Mouse (Mus musculus): ENCODE measurements around the gene Cd5. TPM values are rescaled to one million over a fixed set of nuclear protein-coding genes. Genes with fewer than 3 reads are reported as not detected.
A peak's percentile ranks its signal among the peaks of the same experiment; 100 is the strongest.

Cd5 gene
- polyA plus RNA-seq, 1 experiment: not detected

DNA sequence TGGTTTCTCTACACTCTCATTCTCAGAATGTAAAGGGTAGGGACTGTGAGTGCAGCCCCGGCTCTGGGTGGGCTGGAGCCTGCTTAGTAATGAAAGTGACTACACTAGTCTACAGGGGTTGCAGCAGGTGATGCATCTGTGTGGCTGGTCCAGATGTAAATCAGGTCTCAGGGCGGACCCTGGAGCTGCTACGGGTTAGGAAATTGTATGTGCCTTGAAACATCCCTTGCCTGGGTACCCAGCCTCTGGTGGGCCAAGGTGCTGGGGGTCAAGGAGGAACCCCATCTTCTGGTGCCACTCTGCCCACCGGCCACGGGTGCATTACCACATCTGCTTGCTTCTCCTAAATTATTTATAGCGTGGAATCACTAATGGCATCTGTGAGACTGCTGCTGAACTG lies 24.6 kb downstream of the Cd5 start:
- no peak overlapping the region for H3K27ac ChIP-seq (ENCODE audit: insufficient read depth, low read length)
- no peak overlapping the region for H3K9ac ChIP-seq (ENCODE audit: low read depth, poor library complexity, severe bottlenecking)
- TF ChIP-seq POLR2A (IDR thresholded peaks at IDR 0.05; ENCODE audit: insufficient read depth, low read length) (no peak), CTCF (IDR thresholded peaks at IDR 0.05; ENCODE audit: low read depth, low read length) (no peak)

DNA sequence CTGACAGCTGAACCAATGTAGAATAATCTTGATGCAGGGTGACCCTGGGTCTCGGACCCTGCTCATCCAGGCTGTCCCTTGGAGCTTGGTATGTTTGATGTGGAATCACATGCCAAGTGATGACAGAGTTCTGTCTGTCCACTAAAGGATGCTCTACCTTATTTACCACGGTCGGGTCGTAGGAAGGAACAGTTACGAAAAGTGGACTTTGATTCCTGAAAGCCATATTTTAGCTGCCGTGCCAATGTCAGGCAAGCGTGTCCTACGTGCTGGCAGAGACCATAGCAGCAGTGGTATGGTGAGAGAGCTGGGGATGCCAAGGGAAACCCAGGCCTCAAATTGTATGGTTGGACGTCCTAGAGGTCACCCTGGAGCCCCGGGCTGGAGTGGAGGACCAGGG lies 25.3 kb downstream of the Cd5 start:
- Histone ChIP-seq H3K4me1 (ENCODE audit: control insufficient read depth, insufficient read depth, low read length) (no peaks in the 10 kb centered on the region), H3K4me3 (ENCODE audit: low read depth, low read length) (no peak overlapping the region), H3K27ac (ENCODE audit: insufficient read depth, low read length) (no peak overlapping the region), H3K27me3 (ENCODE audit: control insufficient read depth, insufficient read depth, low read length, poor library complexity, severe bottlenecking) (no peaks in the 10 kb centered on the region), H3K36me3 (ENCODE audit: control insufficient read depth, insufficient read depth, low read length, poor library complexity, severe bottlenecking) (no peaks in the 10 kb centered on the region; the same call in 1 of the 2 replicates), H3K9ac (ENCODE audit: low read depth, poor library complexity, severe bottlenecking) (no peak overlapping the region), H3K9me3 (replicated peaks; ENCODE audit: control insufficient read depth, insufficient read depth, low read length, poor library complexity, severe bottlenecking) (no peaks in the 10 kb centered on the region)
- TF ChIP-seq EP300 (IDR thresholded peaks at IDR 0.05; ENCODE audit: insufficient read depth, low read depth, low read length): no peak
- no peak for TF ChIP-seq POLR2A (IDR thresholded peaks at IDR 0.05; ENCODE audit: insufficient read depth, low read length)
- no peak for TF ChIP-seq CTCF (IDR thresholded peaks at IDR 0.05; ENCODE audit: low read depth, low read length)

More for the DNA sequence above, 24.6 kb downstream of the Cd5 start:
- Histone ChIP-seq H3K9me3 (replicated peaks; ENCODE audit: control insufficient read depth, insufficient read depth, low read length, poor library complexity, severe bottlenecking) (no peaks in the 10 kb centered on the region), H3K4me1 (ENCODE audit: control insufficient read depth, insufficient read depth, low read length) (no peaks in the 10 kb centered on the region), H3K4me3 (ENCODE audit: low read depth, low read length) (no peak overlapping the region), H3K27me3 (ENCODE audit: control insufficient read depth, insufficient read depth, low read length, poor library complexity, severe bottlenecking) (no peaks in the 10 kb centered on the region), H3K36me3 (ENCODE audit: control insufficient read depth, insufficient read depth, low read length, poor library complexity, severe bottlenecking) (no peaks in the 10 kb centered on the region; the same call in 1 of the 2 replicates)

DNA sequence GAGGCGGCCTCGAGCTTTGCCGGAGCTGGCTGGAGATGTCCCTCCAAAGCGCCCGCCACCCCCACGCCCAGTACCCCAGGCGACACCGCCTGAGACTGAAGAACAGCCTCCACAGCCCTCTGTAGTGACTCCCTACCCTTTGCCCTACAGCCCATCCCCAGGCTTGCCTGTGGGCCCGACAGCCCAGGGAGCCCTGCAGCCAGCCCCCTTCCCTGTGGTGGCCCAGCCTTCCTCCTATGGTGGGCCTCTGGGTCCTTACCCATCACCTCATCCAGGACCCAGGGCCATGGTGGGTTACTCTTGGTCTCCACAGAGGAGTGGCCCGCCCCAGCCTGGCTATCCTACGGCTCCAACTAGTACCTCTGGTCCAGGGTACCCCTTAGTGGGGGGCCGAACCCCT lies 26.2 kb downstream of the Cd5 start:
- Histone ChIP-seq H3K36me3 (ENCODE audit: control insufficient read depth, insufficient read depth, low read length, poor library complexity, severe bottlenecking) (no peaks in the 10 kb centered on the region; the same call in 1 of the 2 replicates), H3K9ac (ENCODE audit: low read depth, poor library complexity, severe bottlenecking) (no peak overlapping the region), H3K4me1 (ENCODE audit: control insufficient read depth, insufficient read depth, low read length) (no peaks in the 10 kb centered on the region), H3K27ac (ENCODE audit: insufficient read depth, low read length) (no peak overlapping the region), H3K4me3 (ENCODE audit: low read depth, low read length) (no peak overlapping the region), H3K9me3 (replicated peaks; ENCODE audit: control insufficient read depth, insufficient read depth, low read length, poor library complexity, severe bottlenecking) (no peaks in the 10 kb centered on the region), H3K27me3 (ENCODE audit: control insufficient read depth, insufficient read depth, low read length, poor library complexity, severe bottlenecking) (no peaks in the 10 kb centered on the region)
- TF ChIP-seq CTCF (IDR thresholded peaks at IDR 0.05; ENCODE audit: low read depth, low read length): no peak
- TF ChIP-seq EP300 (IDR thresholded peaks at IDR 0.05; ENCODE audit: insufficient read depth, low read depth, low read length): no peak
- no peak for TF ChIP-seq POLR2A (IDR thresholded peaks at IDR 0.05; ENCODE audit: insufficient read depth, low read length)

DNA sequence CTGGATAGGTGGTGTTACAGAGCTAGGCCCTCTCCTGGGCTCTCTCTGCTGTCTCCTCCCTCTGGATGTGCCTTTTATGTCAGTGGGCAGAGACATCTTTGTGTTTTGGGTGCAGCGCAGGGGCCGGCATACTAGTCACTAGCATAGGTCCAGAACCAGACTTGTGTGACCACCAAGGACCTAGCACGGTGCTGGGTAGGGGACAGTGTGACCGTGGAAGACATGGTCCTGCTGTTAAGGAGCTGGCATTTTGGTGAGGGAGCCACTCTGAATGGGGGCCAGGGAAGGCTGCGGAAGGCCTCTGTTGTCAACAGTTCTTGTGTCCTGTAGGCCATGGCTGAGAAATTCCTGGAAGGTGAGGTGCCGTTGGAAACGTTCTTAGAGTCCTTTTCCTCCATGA lies 26.6 kb downstream of the Cd5 start:
- Histone ChIP-seq H3K27ac (ENCODE audit: insufficient read depth, low read length) (no peak overlapping the region), H3K4me1 (ENCODE audit: control insufficient read depth, insufficient read depth, low read length) (no peaks in the 10 kb centered on the region), H3K36me3 (ENCODE audit: control insufficient read depth, insufficient read depth, low read length, poor library complexity, severe bottlenecking) (no peaks in the 10 kb centered on the region; the same call in 1 of the 2 replicates), H3K9me3 (replicated peaks; ENCODE audit: control insufficient read depth, insufficient read depth, low read length, poor library complexity, severe bottlenecking) (no peaks in the 10 kb centered on the region), H3K4me3 (ENCODE audit: low read depth, low read length) (no peak overlapping the region), H3K9ac (ENCODE audit: low read depth, poor library complexity, severe bottlenecking) (no peak overlapping the region), H3K27me3 (ENCODE audit: control insufficient read depth, insufficient read depth, low read length, poor library complexity, severe bottlenecking) (no peaks in the 10 kb centered on the region)
- TF ChIP-seq CTCF (IDR thresholded peaks at IDR 0.05; ENCODE audit: low read depth, low read length) (no peak), EP300 (IDR thresholded peaks at IDR 0.05; ENCODE audit: insufficient read depth, low read depth, low read length) (no peak), POLR2A (IDR thresholded peaks at IDR 0.05; ENCODE audit: insufficient read depth, low read length) (no peak)

DNA sequence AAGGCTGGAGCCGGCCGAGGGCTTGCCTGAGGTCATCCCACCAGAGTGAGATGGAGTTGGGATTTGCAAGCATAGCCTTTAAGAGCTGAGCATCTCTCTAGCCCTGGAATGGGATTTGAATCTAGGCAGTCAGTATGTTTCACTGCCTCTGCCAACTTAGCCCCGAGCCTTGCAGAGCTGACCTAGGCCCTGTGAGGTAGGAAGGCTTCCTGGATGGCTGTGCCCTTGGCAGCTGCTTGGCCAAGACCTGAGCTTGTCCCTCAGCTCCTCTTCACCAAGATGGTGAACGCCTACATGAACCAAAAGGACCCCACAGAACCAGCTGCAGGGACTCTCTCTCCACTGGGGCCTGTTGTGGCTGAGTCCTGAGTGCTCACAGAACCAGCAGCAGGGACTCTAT lies 28.1 kb downstream of the Cd5 start:
- Histone ChIP-seq H3K27ac (ENCODE audit: insufficient read depth, low read length) (no peak overlapping the region), H3K9ac (ENCODE audit: low read depth, poor library complexity, severe bottlenecking) (no peak overlapping the region), H3K27me3 (ENCODE audit: control insufficient read depth, insufficient read depth, low read length, poor library complexity, severe bottlenecking) (no peaks in the 10 kb centered on the region), H3K36me3 (ENCODE audit: control insufficient read depth, insufficient read depth, low read length, poor library complexity, severe bottlenecking) (no peaks in the 10 kb centered on the region; the same call in 1 of the 2 replicates), H3K4me1 (ENCODE audit: control insufficient read depth, insufficient read depth, low read length) (no peaks in the 10 kb centered on the region), H3K4me3 (ENCODE audit: low read depth, low read length) (no peak overlapping the region), H3K9me3 (replicated peaks; ENCODE audit: control insufficient read depth, insufficient read depth, low read length, poor library complexity, severe bottlenecking) (no peaks in the 10 kb centered on the region)
- TF ChIP-seq EP300 (IDR thresholded peaks at IDR 0.05; ENCODE audit: insufficient read depth, low read depth, low read length) (no peak), CTCF (IDR thresholded peaks at IDR 0.05; ENCODE audit: low read depth, low read length) (no peak), POLR2A (IDR thresholded peaks at IDR 0.05; ENCODE audit: insufficient read depth, low read length) (no peak)

DNA sequence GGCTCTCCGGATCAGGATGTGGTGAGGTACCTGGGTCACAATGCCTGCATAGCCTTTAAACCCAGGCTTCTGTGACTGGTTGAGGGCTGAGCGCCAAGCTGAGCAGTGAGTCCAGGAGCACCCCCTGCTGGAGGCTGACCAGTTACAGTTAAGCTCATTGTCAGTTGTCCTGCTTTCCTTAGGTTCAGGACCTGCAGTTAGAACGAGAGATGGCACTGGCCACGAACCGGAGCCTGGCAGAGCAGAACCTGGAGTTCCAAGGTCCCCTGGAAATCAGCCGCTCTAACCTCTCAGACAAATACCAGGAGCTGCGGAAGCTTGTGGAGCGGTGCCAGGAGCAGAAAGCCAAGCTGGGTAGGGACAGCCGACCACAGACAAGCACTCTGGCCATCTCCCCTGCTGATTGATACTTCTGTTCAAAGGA lies 28.7 kb downstream of the Cd5 start:
- TF ChIP-seq EP300 (IDR thresholded peaks at IDR 0.05; ENCODE audit: insufficient read depth, low read depth, low read length): no peak
- TF ChIP-seq CTCF (IDR thresholded peaks at IDR 0.05; ENCODE audit: low read depth, low read length): peak; percentile 67
- Histone ChIP-seq H3K27ac (ENCODE audit: insufficient read depth, low read length) (no peak overlapping the region), H3K9ac (ENCODE audit: low read depth, poor library complexity, severe bottlenecking) (no peak overlapping the region), H3K4me3 (ENCODE audit: low read depth, low read length) (no peak overlapping the region), H3K36me3 (ENCODE audit: control insufficient read depth, insufficient read depth, low read length, poor library complexity, severe bottlenecking) (no peaks in the 10 kb centered on the region; the same call in 1 of the 2 replicates), H3K9me3 (replicated peaks; ENCODE audit: control insufficient read depth, insufficient read depth, low read length, poor library complexity, severe bottlenecking) (no peaks in the 10 kb centered on the region), H3K4me1 (ENCODE audit: control insufficient read depth, insufficient read depth, low read length) (no peaks in the 10 kb centered on the region), H3K27me3 (ENCODE audit: control insufficient read depth, insufficient read depth, low read length, poor library complexity, severe bottlenecking) (no peaks in the 10 kb centered on the region)

Measured in ES-Bruce4 (cell line).